In genomic region chr10:79526661-79527452, GRCm38 (mm10) we compare ENCODE assay signal across 37 mouse cellular contexts. TPM values are rescaled to one million over a fixed set of nuclear protein-coding genes. Genes with fewer than 3 reads are reported as not detected.
DNase-seq lines count a peak whose midpoint lies in the region; ATAC-seq and TF ChIP-seq lines count a peak whose summit lies in the region.
"Had no signal": no experiment of that assay in that cellular context is flagged by ENCODE, and none has a peak within 500 bp of the region (broad histone marks: within the 10 kb centered on the region; RNA-seq: fewer than 3 reads in every experiment).

No protein-coding gene starts in this region.

- no peak for TF ChIP-seq CTCF in midbrain, postnatal 0 days (IDR thresholded peaks at IDR 0.05)

- H3K27ac ChIP-seq in intestine, embryonic 14.5 days (ENCODE audit: low read depth), result no peak overlapping the region
- H3K27ac ChIP-seq in intestine, embryonic 15.5 days, result no peak overlapping the region
- no peak overlapping the region for H3K27ac ChIP-seq in lung, embryonic 15.5 days
- no peak overlapping the region for H3K27ac ChIP-seq in embryonic facial prominence, embryonic 10.5 days (replicated peaks)
- no peak overlapping the region for H3K27ac ChIP-seq in limb, embryonic 10.5 days
- no peak overlapping the region for H3K27ac ChIP-seq in midbrain, postnatal 0 days (ENCODE audit: low read depth, low read length)
- H3K27ac ChIP-seq: embryonic facial prominence, embryonic 12.5 days; forebrain, embryonic 13.5 days; heart, embryonic 10.5 days; limb, embryonic 13.5 days; liver, embryonic 15.5 days; midbrain, embryonic 12.5 days; stomach, embryonic 15.5 days had no signal

- H3K4me3 ChIP-seq in intestine, embryonic 14.5 days (ENCODE audit: low read depth, low read length), result no peak overlapping the region
- no peak overlapping the region for H3K4me3 ChIP-seq in intestine, embryonic 15.5 days (replicated peaks)
- no peak overlapping the region for H3K4me3 ChIP-seq in lung, embryonic 15.5 days
- H3K4me3 ChIP-seq in embryonic facial prominence, embryonic 10.5 days, result no peak overlapping the region
- H3K4me3 ChIP-seq in limb, embryonic 10.5 days, result no peak overlapping the region
- no peak overlapping the region for H3K4me3 ChIP-seq in midbrain, postnatal 0 days (ENCODE audit: low read depth, low read length)
- H3K4me3 ChIP-seq: embryonic facial prominence, embryonic 12.5 days; forebrain, embryonic 13.5 days; heart, embryonic 10.5 days; limb, embryonic 13.5 days; liver, embryonic 15.5 days; midbrain, embryonic 12.5 days; stomach, embryonic 15.5 days had no signal

- no peaks in the 10 kb centered on the region for H3K9me3 ChIP-seq in intestine, embryonic 14.5 days (ENCODE audit: control insufficient read depth, low read length)
- no peaks in the 10 kb centered on the region for H3K9me3 ChIP-seq in intestine, embryonic 15.5 days
- no peaks in the 10 kb centered on the region for H3K9me3 ChIP-seq in lung, embryonic 15.5 days
- H3K9me3 ChIP-seq in embryonic facial prominence, embryonic 10.5 days, result no peaks in the 10 kb centered on the region
- H3K9me3 ChIP-seq in limb, embryonic 10.5 days (replicated peaks), result no peaks in the 10 kb centered on the region
- no peaks in the 10 kb centered on the region for H3K9me3 ChIP-seq in midbrain, postnatal 0 days (ENCODE audit: low read length)
- H3K9me3 ChIP-seq: embryonic facial prominence, embryonic 12.5 days; forebrain, embryonic 13.5 days; G1E; heart, embryonic 10.5 days; limb, embryonic 13.5 days; liver, embryonic 15.5 days; midbrain, embryonic 12.5 days; stomach, embryonic 15.5 days had no signal

- no peak overlapping the region for H3K4me2 ChIP-seq in intestine, embryonic 14.5 days (ENCODE audit: low read length)
- no peak overlapping the region for H3K4me2 ChIP-seq in intestine, embryonic 15.5 days (replicated peaks)
- no peak overlapping the region for H3K4me2 ChIP-seq in lung, embryonic 15.5 days
- no peak overlapping the region for H3K4me2 ChIP-seq in midbrain, postnatal 0 days (ENCODE audit: low read depth, low read length, poor library complexity, severe bottlenecking)
- H3K4me2 ChIP-seq: embryonic facial prominence, embryonic 12.5 days; forebrain, embryonic 13.5 days; limb, embryonic 13.5 days; liver, embryonic 15.5 days; midbrain, embryonic 12.5 days; stomach, embryonic 15.5 days had no signal

- WGBS in intestine, embryonic 14.5 days, result 89% methylated on average over 12 of the region's 12 CpGs
- 85% methylated on average over 12 of the region's 12 CpGs for whole genome bisulfite sequencing in intestine, embryonic 15.5 days
- WGBS in lung, embryonic 15.5 days, result 82% methylated on average over 12 of the region's 12 CpGs
- WGBS in embryonic facial prominence, embryonic 10.5 days, result 85% methylated on average over 12 of the region's 12 CpGs
- 89% methylated on average over 12 of the region's 12 CpGs for WGBS in limb, embryonic 10.5 days
- WGBS in midbrain, postnatal 0 days, result 90% methylated on average over 12 of the region's 12 CpGs

- ATAC-seq in intestine, embryonic 14.5 days (replicated peaks; ENCODE audit: low FRiP score, low TSS enrichment, low read depth), result no peak
- no peak for ATAC-seq in intestine, embryonic 15.5 days
- ATAC-seq in lung, embryonic 15.5 days (ENCODE audit: borderline replicate concordance, extremely low read depth, low FRiP score, low TSS enrichment), result 0 out of 2 replicates have a peak, but pooled peaks have one; percentile 6
- no peak for ATAC-seq in midbrain, postnatal 0 days (ENCODE audit: low FRiP score)
- ATAC-seq: forebrain, embryonic 13.5 days; hindbrain, embryonic 16.5 days; Patski had no signal

- H3K4me1 ChIP-seq in intestine, embryonic 14.5 days (replicated peaks; ENCODE audit: control insufficient read depth, insufficient read depth, low read length), result no peaks in the 10 kb centered on the region
- 0 out of 2 replicates have a peak, but pooled peaks cover 3% of the 10 kb centered on the region for H3K4me1 ChIP-seq in intestine, embryonic 15.5 days (replicated peaks)
- no peaks in the 10 kb centered on the region for H3K4me1 ChIP-seq in lung, embryonic 15.5 days
- H3K4me1 ChIP-seq in embryonic facial prominence, embryonic 10.5 days, result peaks cover 7% of the 10 kb centered on the region; the same call in 1 of the 2 replicates
- peaks cover 6% of the 10 kb centered on the region; the same call in 1 of the 2 replicates for H3K4me1 ChIP-seq in limb, embryonic 10.5 days
- H3K4me1 ChIP-seq in midbrain, postnatal 0 days (ENCODE audit: insufficient read depth, low read length), result no peaks in the 10 kb centered on the region
- H3K4me1 ChIP-seq: embryonic facial prominence, embryonic 12.5 days; forebrain, embryonic 13.5 days; limb, embryonic 13.5 days; liver, embryonic 15.5 days; midbrain, embryonic 12.5 days had no signal

- H3K36me3 ChIP-seq in intestine, embryonic 14.5 days (ENCODE audit: control insufficient read depth, insufficient read depth, low read length), result peaks cover 22% of the 10 kb centered on the region
- H3K36me3 ChIP-seq in intestine, embryonic 15.5 days, result 0 out of 2 replicates have a peak, but pooled peaks cover 12% of the 10 kb centered on the region
- H3K36me3 ChIP-seq in lung, embryonic 15.5 days, result 0 out of 2 replicates have a peak, but pooled peaks cover 17% of the 10 kb centered on the region
- H3K36me3 ChIP-seq in embryonic facial prominence, embryonic 10.5 days (replicated peaks), result peaks cover 58% of the 10 kb centered on the region
- peaks cover 42% of the 10 kb centered on the region for H3K36me3 ChIP-seq in limb, embryonic 10.5 days
- H3K36me3 ChIP-seq in midbrain, postnatal 0 days (ENCODE audit: insufficient read depth, low read length), result 0 out of 2 replicates have a peak, but pooled peaks cover 3% of the 10 kb centered on the region
- H3K36me3 ChIP-seq: G1E; midbrain, embryonic 12.5 days had no signal

- no peak overlapping the region for H3K9ac ChIP-seq in intestine, embryonic 14.5 days (ENCODE audit: low read length)
- H3K9ac ChIP-seq in intestine, embryonic 15.5 days, result no peak overlapping the region
- H3K9ac ChIP-seq in lung, embryonic 15.5 days, result no peak overlapping the region
- H3K9ac ChIP-seq in midbrain, postnatal 0 days (replicated peaks; ENCODE audit: low read length, poor library complexity, severe bottlenecking), result no peak overlapping the region
- H3K9ac ChIP-seq: embryonic facial prominence, embryonic 12.5 days; forebrain, embryonic 13.5 days; limb, embryonic 13.5 days; liver, embryonic 15.5 days; midbrain, embryonic 12.5 days; stomach, embryonic 15.5 days had no signal

- peak; percentile 47 for DNase-seq in intestine, embryonic 14.5 days (ENCODE audit: low spot score)
- DNase-seq in lung, postnatal 25 days (ENCODE audit: low spot score), result no peak
- DNase-seq in embryonic facial prominence, embryonic 10.5 days (ENCODE audit: low spot score), result peak; percentile 6
- DNase-seq in limb, embryonic 10.5 days (ENCODE audit: low spot score), result peak; percentile 17
- no peak for DNase-seq in midbrain, postnatal 0 days (ENCODE audit: low spot score)
- DNase-seq: adrenal gland, postnatal 36 days; B cell, adult 2 months; cerebellum, adult 9-11 months; kidney, postnatal 36 days; layer of hippocampus, postnatal 36 days; lung, postnatal 14 days had no signal

- no peaks in the 10 kb centered on the region for H3K27me3 ChIP-seq in intestine, embryonic 14.5 days (replicated peaks; ENCODE audit: control insufficient read depth, insufficient read depth, low read length)
- no peaks in the 10 kb centered on the region for H3K27me3 ChIP-seq in intestine, embryonic 15.5 days (replicated peaks)
- no peaks in the 10 kb centered on the region for H3K27me3 ChIP-seq in lung, embryonic 15.5 days
- no peaks in the 10 kb centered on the region for H3K27me3 ChIP-seq in embryonic facial prominence, embryonic 10.5 days (replicated peaks; ENCODE audit: low read depth, poor library complexity, severe bottlenecking)
- no peaks in the 10 kb centered on the region for H3K27me3 ChIP-seq in limb, embryonic 10.5 days (ENCODE audit: low read depth, poor library complexity, severe bottlenecking)
- no peaks in the 10 kb centered on the region for H3K27me3 ChIP-seq in midbrain, postnatal 0 days (ENCODE audit: insufficient read depth, low read length)
- H3K27me3 ChIP-seq: CH12.LX; embryonic facial prominence, embryonic 12.5 days; forebrain, embryonic 13.5 days; limb, embryonic 13.5 days; liver, embryonic 15.5 days; midbrain, embryonic 12.5 days; Patski; stomach, embryonic 15.5 days had no signal

RNA-seq across cellular contexts. Expression of gene Plpp2, which starts 6.7 kb away (rescaled TPM):
- 91.9 and 92.2 TPM in 2 replicates for polyA plus RNA-seq in intestine, embryonic 14.5 days (2014; fragmentation: Nextera tagmentation; extraction: Ambion mirVana)
- 106 and 121 TPM in 2 replicates for polyA plus RNA-seq in intestine, embryonic 15.5 days (2015; fragmentation: Nextera tagmentation; extraction: Ambion mirVana)
- polyA plus RNA-seq in lung, embryonic 15.5 days (2015; fragmentation: Nextera tagmentation; extraction: Ambion mirVana), result 33.2 and 34.1 TPM in 2 replicates
- polyA plus RNA-seq in embryonic facial prominence, embryonic 10.5 days (2016; fragmentation: Nextera tagmentation; extraction: Ambion mirVana), result 28.4 and 29.2 TPM in 2 replicates
- polyA plus RNA-seq in limb, embryonic 10.5 days (2016; fragmentation: Nextera tagmentation; extraction: Ambion mirVana), result 26.6 and 29.3 TPM in 2 replicates
- total RNA-seq in midbrain, postnatal 0 days (2014; rRNA removed), result 34.6 and 56.9 TPM in 2 replicates
- polyA plus RNA-seq in midbrain, postnatal 0 days (2015; fragmentation: Nextera tagmentation; extraction: Ambion mirVana), result 22.7 and 25.6 TPM in 2 replicates
- total RNA-seq: G1E had no signal

RNA-seq across cellular contexts. Expression of gene Mier2, which starts 28.1 kb away (rescaled TPM):
- polyA plus RNA-seq in intestine, embryonic 14.5 days (2014; fragmentation: Nextera tagmentation; extraction: Ambion mirVana), result 47.9 and 48.0 TPM in 2 replicates
- 40.5 and 44.3 TPM in 2 replicates for polyA plus RNA-seq in intestine, embryonic 15.5 days (2015; fragmentation: Nextera tagmentation; extraction: Ambion mirVana)
- 45.9 and 47.9 TPM in 2 replicates for polyA plus RNA-seq in lung, embryonic 15.5 days (2015; fragmentation: Nextera tagmentation; extraction: Ambion mirVana)
- polyA plus RNA-seq in embryonic facial prominence, embryonic 10.5 days (2016; fragmentation: Nextera tagmentation; extraction: Ambion mirVana), result 76.4 and 77.3 TPM in 2 replicates
- 71.3 and 79.8 TPM in 2 replicates for polyA plus RNA-seq in limb, embryonic 10.5 days (2016; fragmentation: Nextera tagmentation; extraction: Ambion mirVana)
- 95.6 and 98.8 TPM in 2 replicates for total RNA-seq in midbrain, postnatal 0 days (2014; rRNA removed)
- 43.3 and 46.6 TPM in 2 replicates for polyA plus RNA-seq in midbrain, postnatal 0 days (2015; fragmentation: Nextera tagmentation; extraction: Ambion mirVana)
- total RNA-seq: G1E had no signal

RNA-seq across cellular contexts. Expression of gene Vmn2r83, which starts 58.3 kb away (rescaled TPM):
- polyA plus RNA-seq in intestine, embryonic 14.5 days (2014; fragmentation: Nextera tagmentation; extraction: Ambion mirVana), result not detected in 2 replicates
- not detected in 2 replicates for polyA plus RNA-seq in intestine, embryonic 15.5 days (2015; fragmentation: Nextera tagmentation; extraction: Ambion mirVana)
- not detected in 2 replicates for polyA plus RNA-seq in lung, embryonic 15.5 days (2015; fragmentation: Nextera tagmentation; extraction: Ambion mirVana)
- polyA plus RNA-seq in embryonic facial prominence, embryonic 10.5 days (2016; fragmentation: Nextera tagmentation; extraction: Ambion mirVana), result not detected in 2 replicates
- polyA plus RNA-seq in limb, embryonic 10.5 days (2016; fragmentation: Nextera tagmentation; extraction: Ambion mirVana), result not detected in 2 replicates
- not detected in 2 replicates for total RNA-seq in midbrain, postnatal 0 days (2014; rRNA removed)
- not detected in 2 replicates for polyA plus RNA-seq in midbrain, postnatal 0 days (2015; fragmentation: Nextera tagmentation; extraction: Ambion mirVana)
- total RNA-seq: adrenal gland, adult 18-20 months; adrenal gland, postnatal 36 days; CH12.LX; common myeloid progenitor, adult 5-6 weeks; gastrocnemius, adult 8-10 months; hematopoietic stem cell, adult 5-6 weeks; layer of hippocampus, adult 8-10 months; layer of hippocampus, postnatal 36 days; left cerebral cortex, postnatal 10 days; megakaryocyte, adult 5-6 weeks had no signal
- polyA plus RNA-seq: embryonic facial prominence, embryonic 12.5 days; forebrain, embryonic 13.5 days; G1E; gonadal fat pad, adult 2 months; heart, embryonic 10.5 days; heart, embryonic 16.5 days; kidney, embryonic 14.5 days; limb, embryonic 13.5 days; liver, embryonic 15.5 days; midbrain, embryonic 12.5 days; neural tube, embryonic 11.5 days; Patski; spleen, adult 2 months; stomach, embryonic 15.5 days; thymus, postnatal 0 days had no signal

Comparison
In these comparisons a context has a peak if more than half of its experiments do, and no peak if none do; other contexts are left out.
1. DNase-seq: peak in intestine, embryonic 14.5 days (single experiment), embryonic facial prominence, embryonic 10.5 days (single experiment) and limb, embryonic 10.5 days (single experiment); none in lung, postnatal 25 days (single experiment) and midbrain, postnatal 0 days (single experiment).